Mouse (Mus musculus) heart, adult 2 months (tissue): ENCODE measurements around the gene Rcc1.

ENCODE experiments used
- CTCF ChIP-seq: fragments of 200-600 bp; IDR thresholded peaks from 2 replicates; pipeline ENCODE4 v1.8.1; 2022; ENCODE audit warnings: antibody characterized with exemption, mild to moderate bottlenecking, moderate library complexity
- EP300 ChIP-seq: fragments of 200-500 bp; IDR thresholded peaks from 2 replicates; pipeline ENCODE4 v1.6.1; 2011; ENCODE audit warnings: low read depth, low read length, control low read depth; ENCODE audit not compliant: insufficient read depth
- POLR2A ChIP-seq: fragments of 200-500 bp; IDR thresholded peaks from 2 replicates; pipeline ENCODE4 v1.6.1; 2011; ENCODE audit warnings: mild to moderate bottlenecking, low read depth, low read length, control low read depth; ENCODE audit not compliant: insufficient read depth

GRCm38 (mm10) chr4:132311801-132312200 lies 41.6 kb downstream of the Rcc1 start:
- TF ChIP-seq EP300 (no peak), POLR2A (no peak; the same call in 1 of the 2 replicates), CTCF (no peak)
